Mouse (Mus musculus): Measurements from ENCODE around the gene Map1lc3a.
A peak's percentile ranks its signal among the peaks of the same experiment; 100 is the strongest.

DNA sequence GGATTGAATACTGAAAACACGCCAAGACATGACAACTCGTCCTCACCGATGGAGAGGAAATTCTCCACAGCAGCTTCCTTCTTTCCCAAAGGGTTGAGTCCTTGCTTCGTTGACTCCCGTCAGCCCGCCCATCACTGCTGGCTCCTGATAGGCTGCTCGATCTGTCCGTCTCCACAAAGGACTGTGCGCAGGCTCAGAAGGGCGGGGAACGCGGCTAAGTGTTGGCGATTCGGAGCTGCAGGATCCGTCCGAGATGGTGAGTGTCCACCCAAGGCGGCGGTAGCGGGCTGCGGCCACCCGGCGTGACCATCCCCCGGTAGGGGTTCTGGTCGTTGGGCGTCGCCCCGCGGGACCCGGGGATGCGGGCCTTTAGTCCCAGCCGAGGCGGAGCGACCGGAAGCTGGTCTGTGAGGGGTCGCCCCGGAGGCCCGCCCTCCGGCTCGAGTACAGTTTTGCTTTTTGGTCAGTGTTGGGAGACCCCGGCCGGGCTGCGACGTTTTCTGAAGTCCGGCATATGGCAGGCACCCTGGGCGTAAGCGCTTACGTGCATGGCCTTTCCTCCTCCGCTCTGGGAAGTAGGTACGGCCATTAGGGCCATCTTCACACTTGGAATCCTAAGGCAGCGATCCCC is 39.6 kb upstream of the Map1lc3a start, which contains the start of gene Dynlrb1:
- no peak; the same call in 1 of the 2 replicates for TF ChIP-seq CTCF (IDR thresholded peaks at IDR 0.05; ENCODE audit: borderline replicate concordance, insufficient read depth, low read depth, low read length)
- peak; percentile 92 for TF ChIP-seq POLR2A (IDR thresholded peaks at IDR 0.05; ENCODE audit: borderline replicate concordance, insufficient read depth, low read length)

All from cerebellum, adult 2 months (tissue).